Comparison of ENCODE assay signal across 17 mouse cellular contexts in the genomic region with DNA sequence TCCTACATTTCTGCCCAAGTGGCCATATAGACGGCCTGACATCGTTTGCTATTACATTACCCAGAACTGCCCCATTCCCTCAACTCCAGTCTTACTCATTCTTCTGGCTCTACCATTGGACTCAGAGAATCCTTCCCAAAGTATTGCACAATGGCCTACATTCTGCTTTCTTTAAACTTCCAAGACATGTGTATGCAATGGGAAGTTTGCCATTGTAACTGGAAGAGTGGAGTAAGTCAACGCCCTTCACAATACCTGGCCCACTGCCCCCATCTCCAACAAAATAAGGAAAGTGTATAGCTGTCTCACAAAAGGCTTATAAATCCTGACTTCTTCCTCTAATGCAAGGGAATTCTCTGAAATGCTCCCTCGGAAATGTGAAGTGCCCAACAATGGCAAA. TPM values are rescaled to one million over a fixed set of nuclear protein-coding genes. Genes with fewer than 3 reads are reported as not detected.
DNase-seq lines count a peak whose midpoint lies in the region; ATAC-seq and TF ChIP-seq lines count a peak whose summit lies in the region.
"Had no signal": no experiment of that assay in that cellular context is flagged by ENCODE, and none has a peak within 500 bp of the region (broad histone marks: within the 10 kb centered on the region; RNA-seq: fewer than 3 reads in every experiment).

No protein-coding gene starts in this region.

- H3K36me3 ChIP-seq in heart, embryonic 11.5 days (ENCODE audit: control insufficient read depth, insufficient read depth, low read length): no peaks in the 10 kb centered on the region
- H3K36me3 ChIP-seq in lung, postnatal 0 days (ENCODE audit: insufficient read depth, low read length): no peaks in the 10 kb centered on the region
- no peaks in the 10 kb centered on the region for H3K36me3 ChIP-seq in forebrain, embryonic 14.5 days (ENCODE audit: control insufficient read depth, insufficient read depth, low read length)
- H3K36me3 ChIP-seq: embryonic facial prominence, embryonic 10.5 days; G1E; hindbrain, embryonic 13.5 days; liver, embryonic 12.5 days; midbrain, embryonic 13.5 days had no signal

- TF ChIP-seq CTCF in lung, postnatal 0 days (IDR thresholded peaks at IDR 0.05): no peak

- no peak overlapping the region for H3K27ac ChIP-seq in heart, embryonic 11.5 days (ENCODE audit: low read depth, low read length)
- no peak overlapping the region for H3K27ac ChIP-seq in lung, postnatal 0 days (ENCODE audit: low read length)
- no peak overlapping the region for H3K27ac ChIP-seq in forebrain, embryonic 14.5 days (ENCODE audit: low read depth, low read length)
- H3K27ac ChIP-seq: hindbrain, embryonic 13.5 days; liver, embryonic 12.5 days; macrophage; midbrain, embryonic 13.5 days had no signal

- no peak overlapping the region for H3K9ac ChIP-seq in heart, embryonic 11.5 days (ENCODE audit: low read depth, low read length)
- no peak overlapping the region for H3K9ac ChIP-seq in lung, postnatal 0 days (replicated peaks; ENCODE audit: low read depth)
- no peak overlapping the region for H3K9ac ChIP-seq in forebrain, embryonic 14.5 days (ENCODE audit: low read length)
- H3K9ac ChIP-seq: hindbrain, embryonic 13.5 days; liver, embryonic 12.5 days; midbrain, embryonic 13.5 days had no signal

- ATAC-seq in heart, embryonic 11.5 days (replicated peaks; ENCODE audit: insufficient number of reproducible peaks, low FRiP score, low TSS enrichment): no peak
- peak; percentile 11 for ATAC-seq in lung, postnatal 0 days
- no peak for ATAC-seq in forebrain, embryonic 14.5 days
- ATAC-seq: intestine, embryonic 16.5 days; liver, embryonic 12.5 days; midbrain, embryonic 13.5 days had no signal

- H3K4me2 ChIP-seq in heart, embryonic 11.5 days: no peak overlapping the region
- no peak overlapping the region for H3K4me2 ChIP-seq in lung, postnatal 0 days (replicated peaks; ENCODE audit: low read depth, low read length)
- no peak overlapping the region for H3K4me2 ChIP-seq in forebrain, embryonic 14.5 days (ENCODE audit: low read length)
- H3K4me2 ChIP-seq: hindbrain, embryonic 13.5 days; liver, embryonic 12.5 days; midbrain, embryonic 13.5 days had no signal

- WGBS in heart, embryonic 11.5 days (ENCODE audit: insufficient replicate concordance): 83% methylated on average over 4 of the region's 4 CpGs
- 59% methylated on average over 4 of the region's 4 CpGs for WGBS in lung, postnatal 0 days
- whole genome bisulfite sequencing in forebrain, embryonic 14.5 days: 94% methylated on average over 4 of the region's 4 CpGs

- no peaks in the 10 kb centered on the region for H3K27me3 ChIP-seq in heart, embryonic 11.5 days (ENCODE audit: control insufficient read depth, insufficient read depth, low read length)
- H3K27me3 ChIP-seq in lung, postnatal 0 days (replicated peaks; ENCODE audit: insufficient read depth, low read length): no peaks in the 10 kb centered on the region
- H3K27me3 ChIP-seq in forebrain, embryonic 14.5 days (replicated peaks; ENCODE audit: control insufficient read depth, insufficient read depth, low read length): no peaks in the 10 kb centered on the region
- H3K27me3 ChIP-seq: hindbrain, embryonic 13.5 days; liver, embryonic 12.5 days; midbrain, embryonic 13.5 days had no signal

- TF ChIP-seq EP300 in lung, postnatal 0 days (IDR thresholded peaks at IDR 0.05): 0 out of 2 replicates have a peak, but pooled peaks have one; percentile 47

- peak; percentile 52 to 54 for DNase-seq in heart, adult 18-20 months
- DNase-seq in urinary bladder, postnatal 14 days (ENCODE audit: low spot score): peak; percentile 25
- no peak for DNase-seq in urinary bladder, adult 2 months (ENCODE audit: low spot score)
- DNase-seq in lung, postnatal 0 days (ENCODE audit: low spot score): peak; percentile 77
- no peak for DNase-seq in layer of hippocampus, adult 9-10 months (ENCODE audit: low spot score)
- DNase-seq in adrenal gland, postnatal 4 days (ENCODE audit: low spot score in 2 of 2): no peak
- DNase-seq in forebrain, embryonic 14.5 days (ENCODE audit: low spot score): no peak
- DNase-seq: adrenal gland, postnatal 36 days; cerebellum, postnatal 25 days had no signal

- H3K9me3 ChIP-seq in heart, embryonic 11.5 days (replicated peaks; ENCODE audit: control insufficient read depth, low read length): no peaks in the 10 kb centered on the region
- H3K9me3 ChIP-seq in lung, postnatal 0 days (ENCODE audit: low read length): no peaks in the 10 kb centered on the region
- no peaks in the 10 kb centered on the region for H3K9me3 ChIP-seq in forebrain, embryonic 14.5 days (replicated peaks; ENCODE audit: control insufficient read depth, low read length)
- H3K9me3 ChIP-seq: embryonic facial prominence, embryonic 10.5 days; G1E; hindbrain, embryonic 13.5 days; liver, embryonic 12.5 days; midbrain, embryonic 13.5 days had no signal

- H3K4me1 ChIP-seq in heart, embryonic 11.5 days (ENCODE audit: control insufficient read depth, insufficient read depth, low read length): no peaks in the 10 kb centered on the region
- peaks cover 7% of the 10 kb centered on the region; the same call in 1 of the 2 replicates for H3K4me1 ChIP-seq in lung, postnatal 0 days (ENCODE audit: insufficient read depth, low read depth, low read length)
- no peaks in the 10 kb centered on the region for H3K4me1 ChIP-seq in forebrain, embryonic 14.5 days (ENCODE audit: control insufficient read depth, insufficient read depth, low read length)
- H3K4me1 ChIP-seq: hindbrain, embryonic 13.5 days; liver, embryonic 12.5 days; midbrain, embryonic 13.5 days had no signal

- H3K4me3 ChIP-seq in heart, embryonic 11.5 days (ENCODE audit: low read depth, low read length): no peak overlapping the region
- no peak overlapping the region for H3K4me3 ChIP-seq in lung, postnatal 0 days (ENCODE audit: low read depth, low read length)
- no peak overlapping the region for H3K4me3 ChIP-seq in forebrain, embryonic 14.5 days (ENCODE audit: low read depth, low read length)
- H3K4me3 ChIP-seq: embryonic facial prominence, embryonic 10.5 days; hindbrain, embryonic 13.5 days; liver, embryonic 12.5 days; midbrain, embryonic 13.5 days had no signal

RNA-seq across cellular contexts. Expression of a gene that starts 30.0 kb away (rescaled TPM):
- total RNA-seq in heart, adult 18-20 months (2021): 10 to 100 TPM; 19.8 to 24.1 TPM
- polyA plus RNA-seq in heart, embryonic 11.5 days (2014; fragmentation: Nextera tagmentation; extraction: Ambion mirVana): 19.2 and 22.3 TPM in 2 replicates
- polyA plus RNA-seq in urinary bladder, adult 2 months (2012; rRNA removed): 13.4 and 15.4 TPM in 2 replicates
- 79.1 and 79.3 TPM in 2 replicates for polyA plus RNA-seq in lung, postnatal 0 days (2015; fragmentation: Nextera tagmentation; extraction: Ambion mirVana)
- 10 to 100 TPM; 31.6 to 37.2 TPM for total RNA-seq in adrenal gland, postnatal 4 days (2021)
- 25.0 and 27.7 TPM in 2 replicates for polyA plus RNA-seq in forebrain, embryonic 14.5 days (2014; fragmentation: Nextera tagmentation; extraction: Ambion mirVana)
- polyA plus RNA-seq: G1E had no signal

Comparison
In these comparisons a context has a peak if more than half of its experiments do, and no peak if none do; other contexts are left out.
1. DNase-seq: peak in heart, adult 18-20 months (2 of 2), urinary bladder, postnatal 14 days (single experiment) and lung, postnatal 0 days (single experiment); none in urinary bladder, adult 2 months (single experiment), layer of hippocampus, adult 9-10 months (single experiment), adrenal gland, postnatal 4 days (0 of 2) and forebrain, embryonic 14.5 days (single experiment).